Mouse (Mus musculus) spleen, adult 2 months (tissue): ENCODE results near the gene A530016L24Rik.

ENCODE experiments used
- CTCF ChIP-seq: fragments of 200-500 bp; IDR thresholded peaks from 2 replicates; pipeline ENCODE4 v1.5.1; 2011; ENCODE audit warnings: mild to moderate bottlenecking, inconsistent platforms; ENCODE audit not compliant: insufficient read depth, insufficient read length, insufficient replicate concordance; ENCODE audit errors: extremely low read depth
- POLR2A ChIP-seq: fragments of 200-500 bp; IDR thresholded peaks from 2 replicates; pipeline ENCODE4 v1.6.1; 2011; ENCODE audit warnings: low read depth, low read length, inconsistent platforms

- TF ChIP-seq CTCF: peak; percentile 24; the same call in 1 of the 2 replicates
- TF ChIP-seq POLR2A: no peak
Observed at GRCm38 (mm10) chr12:112450883-112451282, 38.4 kb upstream of the A530016L24Rik start.
